Mouse (Mus musculus) G1E (cell line): ENCODE measurements at regions not wholly inside any gene's neighbourhood (a gene's known extent, or its start where the extent isn't known, plus 50 kb on each side); places are given as distances from the start of the nearest gene placed in this dataset.

ENCODE experiments used
- CTCF ChIP-seq: IDR thresholded peaks from 2 replicates; pipeline ENCODE4 v1.5.1; 2012; ENCODE audit warnings: low read depth, low read length, inconsistent platforms, mixed read lengths
- POLR2AphosphoS5 ChIP-seq: IDR thresholded peaks from 2 replicates; pipeline ENCODE4 v1.6.1; 2012; ENCODE audit warnings: low read depth, low read length, inconsistent platforms; ENCODE audit not compliant: insufficient replicate concordance

GRCm38 (mm10) chr3:144020189-144020940, 184.7 kb downstream of the Lmo4 start:
- no peak for TF ChIP-seq CTCF
- TF ChIP-seq POLR2AphosphoS5, result no peak
